Mouse (Mus musculus): ENCODE results near the gene Ube2j1.
"Not testable (repeated sequence)": the region's sequence is repeated elsewhere in the genome, so short reads cannot be mapped to it uniquely, and the experiment has no call there.

Ube2j1 gene

DNA sequence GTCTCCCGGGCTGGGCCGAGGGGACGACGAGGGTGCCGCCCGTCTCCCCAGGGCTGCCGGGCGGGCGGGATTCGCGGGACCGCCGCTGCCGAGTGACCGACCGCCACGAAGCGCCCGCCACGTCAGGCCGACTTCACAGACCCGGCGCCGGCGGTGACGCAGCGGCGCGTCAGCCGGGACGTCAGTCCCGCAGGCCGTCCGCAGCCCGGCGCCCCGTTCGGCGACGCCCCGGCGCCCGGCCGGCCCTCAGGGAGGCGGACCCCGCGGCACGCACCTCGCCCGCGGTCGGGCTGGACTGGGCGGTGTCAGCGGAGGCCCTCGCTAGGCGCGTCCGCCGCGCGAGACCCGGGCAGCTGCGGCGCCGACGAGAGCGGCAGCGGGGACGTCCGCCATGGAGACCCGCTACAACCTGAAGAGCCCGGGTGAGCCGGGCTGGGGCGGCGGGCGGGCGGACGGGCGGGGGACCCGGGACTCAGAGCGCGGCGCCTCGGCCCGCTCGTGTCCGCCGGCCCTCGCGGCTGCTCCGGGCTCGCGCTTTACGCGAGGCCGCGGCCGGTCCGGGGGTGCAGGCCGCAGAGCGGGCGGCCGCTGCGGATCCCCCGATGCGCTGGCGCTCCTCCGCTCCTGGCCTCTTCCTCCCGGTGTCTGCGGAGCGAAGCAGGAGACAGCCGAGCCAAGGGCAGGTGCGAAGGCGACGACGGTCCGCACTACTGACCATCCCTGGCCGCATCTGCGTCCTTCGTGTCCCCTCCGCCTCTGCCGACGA lies at the start of gene Ube2j1:
TSS of gene Ube2j1 (plus strand) at position 222 of the 766 bp plus-strand sequence.
- DNase-seq (ENCODE audit: low spot score in 2 of 2) = peak; percentile 84 to 90

DNA sequence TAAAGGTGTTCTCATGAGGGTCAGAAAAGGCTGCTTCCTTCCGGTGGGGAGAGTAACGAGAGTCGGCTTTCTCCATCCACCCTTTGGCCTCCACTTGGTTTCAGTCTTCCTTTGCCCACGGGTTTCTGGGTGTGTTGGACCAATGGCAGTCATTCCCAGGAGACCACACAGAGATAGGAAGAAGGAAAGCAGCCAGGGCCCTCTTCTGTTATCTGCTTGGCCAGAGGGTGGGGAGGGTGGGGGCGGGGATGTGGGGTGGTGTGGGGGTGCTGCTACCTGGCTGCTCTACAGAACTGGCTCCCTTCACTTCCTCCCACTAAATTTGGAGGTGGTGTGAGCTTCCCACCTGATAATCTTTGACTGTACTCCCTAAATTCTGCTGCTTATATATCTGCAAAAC lies 49.6 kb upstream of the Ube2j1 start:
- no peak for DNase-seq (ENCODE audit: low spot score in 2 of 2)

DNA sequence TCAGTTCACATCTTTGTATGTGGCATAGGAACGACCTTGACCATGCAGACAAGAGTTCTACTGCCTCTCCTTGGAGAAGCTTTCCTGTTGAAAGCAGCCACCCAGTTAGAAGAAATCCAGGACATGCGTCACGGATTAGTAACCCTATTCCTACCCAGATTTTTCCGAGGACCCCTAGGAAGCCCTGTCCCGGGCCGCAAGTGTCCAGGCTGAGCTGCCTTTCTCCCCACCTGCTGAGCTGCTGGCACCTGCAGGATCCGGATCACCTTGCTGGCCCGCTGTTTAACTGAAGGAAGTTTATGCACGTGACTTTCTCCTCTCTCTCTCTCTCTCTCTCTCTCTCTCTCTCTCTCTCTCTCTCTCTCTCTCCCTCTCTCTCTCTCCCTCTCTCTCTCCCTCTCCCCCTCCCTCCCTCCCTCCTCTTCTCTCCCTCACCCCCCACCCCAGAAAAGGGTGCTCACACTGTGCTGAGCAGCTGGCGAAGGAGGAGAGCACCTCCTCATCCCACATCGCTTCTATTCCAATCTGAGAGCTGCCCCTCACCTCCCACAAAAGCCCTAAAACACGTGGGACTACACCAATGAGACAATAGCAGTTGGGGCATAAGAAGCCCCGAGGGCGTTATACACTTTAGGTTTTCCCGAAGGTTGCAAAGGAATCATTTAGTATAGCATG lies 49.0 kb upstream of the Ube2j1 start:
- peak; percentile 5 to 8 for DNase-seq (ENCODE audit: low spot score in 2 of 2)

DNA sequence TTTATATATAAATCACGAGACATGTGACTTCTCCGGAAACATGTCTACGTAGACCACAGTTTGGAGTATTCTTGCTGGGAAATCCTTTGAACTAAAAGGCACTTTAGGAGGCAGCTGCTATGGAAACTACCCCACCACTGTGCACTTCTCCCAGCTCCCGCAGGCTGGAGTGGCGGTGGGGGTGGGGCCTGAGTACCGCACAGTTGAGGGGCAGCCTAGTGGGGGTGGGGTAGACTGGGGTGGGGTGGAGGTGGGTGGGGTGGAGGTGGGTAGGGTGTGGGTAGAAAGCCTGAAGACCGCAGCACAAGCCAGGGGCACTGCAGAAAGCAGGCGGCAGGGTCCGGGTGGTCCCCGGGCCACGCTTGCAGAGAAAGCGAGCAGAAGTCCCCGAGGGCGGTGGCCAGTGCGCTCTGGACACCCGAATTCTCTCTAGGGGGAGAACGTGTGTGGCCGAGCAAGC lies 48.5 kb upstream of the Ube2j1 start, which contains the start of gene Rragd:
TSS of gene Rragd (plus strand) at position 322 of the 460 bp plus-strand sequence.
- DNase-seq (ENCODE audit: low spot score in 2 of 2) = peak; percentile 46 to 55

DNA sequence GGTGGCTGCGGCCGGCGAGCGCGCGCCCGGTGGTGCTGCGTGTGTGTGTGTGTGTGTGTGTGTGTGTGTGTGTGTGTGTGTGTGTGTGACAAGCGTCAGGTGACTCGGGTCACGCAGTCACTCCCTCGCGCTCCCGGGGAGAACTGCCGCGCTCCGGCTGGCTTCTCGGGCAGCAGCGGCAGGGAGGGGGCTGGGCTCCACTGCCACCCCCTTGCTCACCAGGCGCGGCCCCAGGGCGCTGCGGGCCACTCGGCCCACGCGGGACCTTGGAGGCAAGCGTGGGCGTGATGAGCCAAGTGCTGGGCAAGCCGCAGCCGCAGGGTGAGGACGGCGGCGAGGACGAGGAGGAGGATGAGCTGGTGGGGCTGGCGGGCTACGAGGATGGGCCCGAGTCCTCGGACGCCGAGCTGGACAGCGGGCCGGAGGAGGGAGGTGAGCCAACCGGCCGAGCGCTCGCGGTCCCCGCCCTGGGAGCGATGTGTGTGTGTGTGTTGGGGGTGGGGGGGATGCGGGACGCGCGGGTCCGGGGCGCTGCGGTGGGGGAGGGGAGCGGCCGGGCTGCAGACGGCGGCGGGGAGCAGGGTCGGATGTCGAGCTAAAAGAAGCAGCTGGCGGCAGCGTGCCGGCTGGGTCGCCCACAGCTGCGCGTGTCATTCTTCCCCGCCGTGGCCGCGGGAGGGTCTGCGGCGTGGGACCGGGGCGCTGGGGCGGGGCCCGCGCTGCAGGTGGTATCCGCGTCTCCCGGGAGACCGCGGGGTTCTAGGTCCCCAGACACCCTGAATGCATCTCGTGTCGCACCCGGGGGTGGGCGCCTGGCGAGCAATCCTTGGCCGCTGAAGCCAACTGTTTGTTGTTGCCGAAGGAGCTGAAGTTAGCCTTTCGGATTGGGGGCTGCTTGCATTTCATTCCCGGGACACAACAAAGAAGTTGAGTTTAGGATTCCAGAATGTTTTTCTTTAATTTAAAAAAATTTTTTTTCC lies 47.8 kb upstream of the Ube2j1 start:
- peak; percentile 55 for DNase-seq (ENCODE audit: low spot score in 2 of 2)

DNA sequence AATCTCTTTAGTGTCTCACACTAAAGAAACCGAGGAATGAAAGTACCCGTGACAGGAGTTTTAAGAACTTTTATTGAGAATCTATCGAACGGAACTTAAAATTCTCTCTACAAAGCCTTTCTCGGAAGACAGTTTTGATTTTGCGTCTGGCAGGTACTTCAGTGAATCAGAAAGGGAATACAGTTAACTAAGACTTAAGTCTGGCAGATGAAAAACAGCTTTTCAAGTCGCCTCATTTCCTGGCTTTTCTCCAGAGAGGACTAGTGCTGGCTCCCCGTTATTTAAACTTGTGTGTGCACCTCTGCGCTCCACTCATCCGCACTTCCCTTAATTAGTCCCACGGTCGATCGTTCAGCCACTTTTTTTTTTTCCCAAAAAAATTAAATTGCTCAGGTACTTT lies 47.0 kb upstream of the Ube2j1 start:
- DNase-seq (ENCODE audit: low spot score in 2 of 2) = peak in 1 of 2 experiments; percentile 3

DNA sequence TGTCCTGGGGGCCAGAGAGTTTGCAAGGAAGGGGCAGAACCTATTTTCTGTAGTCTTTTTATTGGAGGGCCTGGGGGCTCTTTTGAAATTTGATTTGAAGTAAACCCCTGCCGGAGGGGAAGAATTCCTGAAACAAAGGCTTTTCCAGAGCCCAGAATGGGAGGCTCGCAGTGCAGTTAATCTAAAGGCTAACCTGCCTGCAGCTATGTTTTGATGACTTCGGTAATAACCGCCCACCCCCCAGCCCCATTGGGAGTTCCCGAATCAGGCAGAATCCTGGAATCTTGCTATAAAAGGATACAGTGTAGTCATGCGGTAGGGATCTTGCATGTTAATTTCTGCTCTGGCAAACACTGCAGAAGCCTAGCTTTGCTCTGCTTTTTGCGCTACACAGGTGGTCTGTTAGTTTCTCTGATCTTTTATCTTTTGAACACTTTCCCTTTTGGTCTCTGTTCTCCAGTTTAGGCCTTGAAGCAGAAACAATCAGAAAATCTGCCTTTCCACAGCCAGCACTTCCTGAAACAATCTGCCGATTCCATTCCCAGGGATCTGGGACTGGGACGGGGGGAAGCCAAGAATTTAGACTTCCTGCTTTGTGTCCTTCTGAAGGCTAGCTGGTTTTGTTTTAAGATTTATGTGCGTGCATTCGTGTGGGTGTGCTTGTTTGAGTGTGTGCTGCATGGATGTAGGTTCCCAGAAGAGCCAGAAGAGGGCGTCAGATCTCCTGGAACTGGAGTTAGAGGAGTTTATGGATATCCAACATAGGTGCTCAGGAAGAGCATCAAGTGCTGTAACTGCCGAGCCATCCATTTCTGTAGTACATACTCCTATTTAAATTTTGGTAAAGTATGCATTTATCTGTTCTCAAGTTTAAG lies 46.2 kb upstream of the Ube2j1 start:
- DNase-seq (ENCODE audit: low spot score in 2 of 2) = peak; percentile 4 to 19

DNA sequence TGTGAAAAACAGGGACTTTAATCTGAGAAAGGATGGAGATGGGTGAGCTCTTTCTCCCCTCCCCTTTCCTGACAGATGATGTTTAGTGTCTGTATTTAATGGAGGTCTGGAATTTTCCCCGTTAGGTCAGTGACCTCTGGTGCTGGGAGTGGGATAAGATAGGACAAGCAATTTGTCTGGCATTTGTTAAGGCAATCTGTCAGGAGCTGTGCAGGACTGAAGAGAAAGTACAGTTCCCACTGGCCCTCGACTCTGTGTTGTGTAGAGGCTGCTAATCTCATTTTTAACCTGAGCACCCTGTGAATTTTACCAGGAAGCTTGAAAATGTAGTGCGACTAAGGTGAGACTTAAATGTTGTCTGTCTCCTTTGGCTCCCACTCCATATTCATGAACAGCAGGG lies 45.5 kb upstream of the Ube2j1 start:
- no peak for DNase-seq (ENCODE audit: low spot score in 2 of 2)

DNA sequence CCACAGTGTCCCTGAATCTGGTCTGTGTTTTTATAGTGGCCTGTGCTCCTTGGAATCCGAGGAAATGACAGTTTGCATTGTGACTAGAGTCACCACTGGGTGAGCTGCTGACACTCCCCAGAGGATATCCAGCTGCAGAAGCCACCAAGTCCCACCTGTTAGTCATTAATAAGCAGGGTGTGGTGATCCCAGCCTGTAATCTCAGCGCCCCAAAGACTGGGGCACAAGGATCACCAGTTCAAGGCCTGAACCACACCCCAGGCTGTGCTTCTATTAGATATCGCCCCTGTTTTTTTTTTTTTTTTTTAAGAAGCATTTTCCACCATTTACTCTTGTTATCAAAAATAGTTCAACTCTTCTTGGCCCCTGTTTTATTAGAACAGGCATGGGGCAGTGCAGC lies 44.2 kb upstream of the Ube2j1 start:
- DNase-seq (ENCODE audit: low spot score in 2 of 2) = no peak

DNA sequence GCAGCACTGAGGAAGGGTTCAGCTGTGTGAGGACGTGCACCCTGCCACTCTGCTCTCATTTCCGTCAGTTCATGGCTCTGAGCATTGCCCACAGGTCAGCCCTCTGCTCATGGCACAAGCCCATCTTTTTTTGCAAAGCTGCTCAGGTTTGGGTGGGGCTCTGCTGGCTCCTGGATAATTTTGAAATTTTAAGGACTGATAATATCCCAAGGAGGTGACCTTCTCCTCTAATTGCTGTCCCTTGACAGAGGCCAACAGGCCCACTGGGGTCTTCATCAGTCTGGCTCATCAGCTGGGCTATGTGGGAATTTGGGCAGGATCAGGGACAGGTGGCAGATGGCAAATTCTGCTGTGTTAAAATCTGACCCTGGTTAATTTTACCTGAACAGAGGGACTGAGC lies 41.9 kb upstream of the Ube2j1 start:
- no peak for DNase-seq (ENCODE audit: low spot score in 2 of 2)

DNA sequence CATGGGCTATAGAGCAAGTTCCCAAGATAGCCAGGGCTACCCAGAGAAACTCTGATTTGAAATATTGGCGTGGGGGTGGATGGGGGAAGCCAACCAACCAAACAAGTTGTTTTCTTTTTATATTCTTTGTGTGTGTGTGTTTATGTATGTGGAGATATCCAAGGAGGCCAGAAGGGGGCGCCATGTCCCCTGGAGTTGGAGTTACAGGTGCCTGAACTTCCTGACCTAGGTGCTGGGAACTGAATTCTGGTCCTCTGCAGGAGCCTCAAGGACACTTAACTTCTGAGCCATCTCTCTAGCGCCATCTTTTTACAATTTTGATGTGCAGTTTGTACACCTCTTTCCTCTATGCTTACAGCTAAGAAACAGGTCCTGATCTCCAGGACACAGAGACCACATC lies 37.0 kb upstream of the Ube2j1 start:
- DNase-seq (ENCODE audit: low spot score in 2 of 2) = no peak

DNA sequence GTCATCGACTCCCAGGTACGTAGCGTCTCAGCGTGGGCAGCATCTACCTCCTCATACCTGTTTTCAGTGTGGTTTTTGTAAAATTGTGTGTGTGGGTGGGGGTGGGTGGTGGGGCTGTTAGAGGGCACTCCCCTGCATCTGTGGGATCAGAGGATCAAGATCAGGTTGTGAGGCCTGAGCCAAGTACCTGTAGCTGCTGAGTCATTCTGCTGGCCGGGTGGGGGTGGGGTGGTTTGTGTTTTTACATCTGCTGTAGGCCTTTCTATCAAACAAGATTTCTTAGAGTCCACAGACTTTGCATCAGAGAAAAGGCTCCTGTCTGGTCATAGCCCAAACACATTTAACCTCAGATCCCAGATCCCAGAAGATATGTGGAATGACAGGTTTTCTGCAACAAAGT lies 35.1 kb upstream of the Ube2j1 start:
- DNase-seq (ENCODE audit: low spot score in 2 of 2) = no peak

DNA sequence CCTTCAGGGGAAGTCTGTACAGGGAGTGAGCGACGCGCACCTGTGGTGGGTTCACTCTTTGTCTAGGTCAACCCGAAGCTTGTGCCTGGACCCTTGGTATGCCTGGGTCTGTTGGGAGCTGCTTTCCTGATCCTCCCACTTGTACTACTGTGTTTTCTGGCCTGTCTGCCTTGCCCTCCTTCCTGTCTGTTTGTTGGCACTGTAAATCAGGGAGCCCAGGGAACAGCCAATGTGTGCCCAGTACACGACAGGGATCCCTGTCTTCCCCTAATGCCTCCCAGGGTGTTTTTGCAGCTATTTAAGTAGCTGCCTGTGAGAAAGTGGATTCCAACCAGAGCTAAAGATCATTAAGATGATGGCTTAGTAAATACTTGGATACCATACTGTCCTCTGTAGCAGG lies 33.6 kb upstream of the Ube2j1 start:
- no peak for DNase-seq (ENCODE audit: low spot score in 2 of 2)

DNA sequence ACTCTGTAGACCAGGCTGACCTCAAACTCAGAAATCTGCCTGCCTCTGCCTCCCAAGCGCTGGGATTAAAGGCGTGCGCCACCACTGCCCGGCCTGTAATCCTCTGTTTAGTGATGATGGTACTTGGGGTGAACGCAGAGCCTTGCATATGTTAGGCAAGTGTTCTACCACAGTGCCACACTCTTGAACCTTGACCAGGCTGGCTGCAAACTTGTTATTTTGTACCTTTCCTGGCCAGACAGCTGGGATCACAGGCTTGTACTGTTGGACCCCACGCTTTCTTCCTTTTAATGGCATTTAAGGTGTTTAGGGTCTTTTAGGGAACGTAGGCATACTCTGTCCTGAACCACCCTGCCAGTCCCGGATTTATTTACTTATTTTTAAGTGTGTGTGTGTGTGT lies 32.2 kb upstream of the Ube2j1 start:
- DNase-seq (ENCODE audit: low spot score in 2 of 2) = no peak

DNA sequence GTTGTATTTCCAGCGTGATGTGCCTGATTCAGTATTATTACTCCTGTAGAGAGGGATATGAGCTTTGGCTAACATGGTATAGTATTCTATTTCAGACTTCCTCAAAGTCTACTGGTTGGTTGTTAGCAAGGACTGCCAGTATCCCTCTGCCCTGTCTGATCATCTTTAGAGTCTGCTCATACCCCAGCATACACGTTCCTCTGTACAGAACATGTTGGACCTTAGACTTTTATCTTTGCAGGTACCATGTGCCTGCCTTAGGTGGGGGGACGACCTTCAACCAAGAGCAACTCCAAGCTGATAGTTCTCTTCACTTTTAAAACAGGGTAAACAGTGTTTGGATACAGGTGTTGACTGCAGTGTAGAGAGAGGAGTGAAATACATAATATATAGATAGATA lies 29.1 kb upstream of the Ube2j1 start:
- DNase-seq (ENCODE audit: low spot score in 2 of 2) = no peak

DNA sequence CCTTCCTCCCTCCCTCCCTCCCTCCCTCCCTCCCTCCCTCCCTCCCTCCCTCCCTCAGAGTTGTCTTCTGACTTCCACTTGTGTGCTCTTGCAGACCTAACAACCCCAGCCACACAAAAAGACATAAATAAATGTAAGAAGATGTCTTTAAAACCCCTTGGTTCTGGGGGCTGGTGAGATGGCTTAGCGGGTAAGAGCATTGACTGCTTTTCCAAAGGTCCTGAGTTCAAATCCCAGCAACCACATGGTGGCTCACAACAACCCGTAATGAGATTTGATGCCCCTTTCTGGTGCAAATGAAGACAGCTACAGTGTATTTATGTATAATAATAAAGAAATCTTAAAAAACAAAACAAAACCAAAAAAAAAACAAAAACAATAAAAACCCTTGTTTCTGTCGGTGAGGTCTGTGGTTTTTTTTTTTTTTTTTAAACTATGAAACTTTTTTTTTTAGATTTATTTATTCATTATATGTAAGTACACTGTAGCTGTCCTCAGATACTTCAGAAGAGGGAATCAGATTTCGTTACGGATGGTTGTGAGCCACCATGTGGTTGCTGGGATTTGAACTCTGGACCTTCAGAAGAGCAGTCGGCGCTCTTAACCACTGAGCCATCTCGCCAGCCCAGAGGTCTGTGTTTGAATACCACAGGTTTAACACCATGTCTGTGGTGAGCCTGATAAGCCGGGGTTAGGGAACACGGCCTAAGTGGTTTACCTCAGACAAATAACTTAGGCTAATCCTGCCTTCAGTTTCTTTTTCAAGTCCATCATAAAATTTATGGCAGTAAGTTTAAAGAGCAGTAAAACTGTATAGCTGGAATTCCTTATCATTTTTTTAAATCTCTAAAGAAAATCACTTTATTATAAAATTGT lies 25.4 kb upstream of the Ube2j1 start:
- not testable (repeated sequence) for DNase-seq (ENCODE audit: low spot score in 2 of 2)

DNA sequence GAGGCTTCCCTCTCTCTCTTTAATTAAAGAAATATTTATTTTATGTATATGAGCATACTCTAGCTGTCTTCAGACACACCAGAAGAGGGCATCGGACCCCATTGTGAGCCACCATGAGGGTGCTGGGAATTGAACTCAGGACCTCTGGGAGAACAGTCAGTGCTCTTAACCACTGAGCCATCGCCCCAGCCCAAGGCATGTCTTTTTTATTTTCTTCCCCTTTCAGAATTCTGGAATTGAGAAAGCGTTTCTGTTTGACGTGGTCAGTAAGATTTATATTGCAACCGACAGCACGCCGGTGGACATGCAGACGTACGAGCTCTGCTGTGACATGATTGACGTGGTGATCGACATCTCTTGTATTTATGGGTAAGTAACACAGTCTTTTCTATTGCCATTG lies 24.4 kb upstream of the Ube2j1 start:
- DNase-seq (ENCODE audit: low spot score in 2 of 2) = no peak

DNA sequence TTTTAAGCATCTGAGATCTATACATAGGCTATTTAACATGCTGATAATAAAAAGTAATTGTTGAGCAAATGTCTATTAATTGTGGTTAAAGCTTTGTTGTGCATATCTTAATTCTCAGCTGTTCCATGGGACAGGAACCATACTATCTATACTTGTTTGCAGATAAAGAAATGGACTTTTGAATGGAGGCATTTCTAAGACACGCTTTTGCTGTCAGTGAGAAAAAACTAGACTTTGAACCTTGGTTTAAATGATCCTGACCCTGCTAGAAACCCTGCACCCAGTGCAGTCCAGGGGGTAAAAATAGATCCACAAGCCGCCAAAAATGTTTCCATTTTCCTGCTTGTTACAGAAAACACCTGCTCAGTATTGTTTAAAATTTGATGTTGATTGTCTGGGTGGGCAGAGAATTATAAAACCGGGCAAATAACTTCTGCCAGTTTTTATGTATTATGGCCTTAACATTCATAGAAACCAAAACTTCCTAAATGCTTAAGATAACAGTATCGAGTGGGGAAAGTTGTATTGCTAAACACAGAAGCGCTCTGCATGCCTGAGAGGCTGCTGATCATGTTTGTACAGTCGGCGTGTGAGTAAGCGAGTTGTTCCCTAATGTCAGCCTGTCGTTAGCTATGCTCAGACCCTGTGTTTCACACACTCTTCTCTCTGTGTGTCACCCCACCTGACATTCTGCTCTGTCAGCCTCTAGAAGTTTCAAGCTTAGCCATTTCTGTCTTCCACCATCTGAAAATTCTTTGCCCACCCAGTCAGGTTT lies 23.6 kb upstream of the Ube2j1 start:
- DNase-seq (ENCODE audit: low spot score in 2 of 2) = no peak

DNA sequence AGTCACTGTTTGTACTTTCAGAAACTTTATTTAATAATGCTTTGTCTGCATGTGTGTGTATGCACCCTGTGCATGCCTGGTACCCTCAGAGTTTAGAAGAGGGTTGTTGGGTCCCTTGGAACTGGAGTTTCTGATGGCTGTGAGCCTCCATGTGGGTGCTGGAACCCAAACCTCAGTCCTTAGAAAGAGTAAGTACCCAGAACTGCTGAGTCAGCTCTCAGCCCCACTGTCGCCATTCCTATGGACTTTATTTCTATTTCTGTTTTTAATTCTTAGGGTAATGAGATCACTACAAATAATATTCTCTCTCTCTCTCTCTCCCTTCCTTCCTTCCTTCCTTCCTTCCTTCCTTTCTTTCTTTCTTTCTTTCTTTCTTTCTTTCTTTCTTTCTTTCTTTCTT lies 21.1 kb upstream of the Ube2j1 start:
- no peak for DNase-seq (ENCODE audit: low spot score in 2 of 2)

Measured in frontal cortex, postnatal 36 days (tissue).